Mouse (Mus musculus): Measurements from ENCODE around the gene Pgbd5.

Pgbd5 gene

DNA sequence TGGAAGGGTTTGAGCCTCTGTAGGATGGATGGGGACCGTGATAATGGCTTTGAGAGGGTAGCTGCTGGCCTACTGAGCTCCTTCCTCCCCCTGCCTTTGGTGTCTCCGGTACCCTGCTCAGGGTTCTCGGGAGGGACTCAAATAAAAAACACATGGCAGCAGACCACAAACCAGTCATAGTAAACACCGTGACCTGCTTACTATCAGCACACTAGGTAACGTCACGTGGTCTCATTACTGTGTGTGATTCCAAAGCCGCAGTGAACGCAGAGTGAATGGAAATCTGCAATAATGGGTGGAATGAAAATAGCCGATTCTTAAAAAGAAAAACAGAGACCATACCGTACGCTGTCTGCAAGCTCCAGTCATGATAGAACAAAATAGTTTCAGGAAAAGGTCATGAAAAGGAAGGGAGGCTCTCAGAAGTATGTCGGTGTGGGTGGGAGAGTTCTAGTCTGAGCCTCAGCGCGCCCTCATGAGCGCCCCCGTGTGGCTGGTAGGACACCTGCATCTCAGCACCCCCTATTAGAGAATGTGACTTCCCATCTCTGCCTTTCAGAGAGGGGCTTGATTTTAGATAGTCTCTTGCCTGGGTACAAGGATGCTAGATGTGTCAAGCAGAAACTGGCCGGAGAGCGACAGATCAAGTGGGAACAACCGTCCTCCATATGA lies 92.5 kb downstream of the Pgbd5 start:
- DNase-seq (ENCODE audit: low read depth, low spot score) = peak; percentile 65

DNA sequence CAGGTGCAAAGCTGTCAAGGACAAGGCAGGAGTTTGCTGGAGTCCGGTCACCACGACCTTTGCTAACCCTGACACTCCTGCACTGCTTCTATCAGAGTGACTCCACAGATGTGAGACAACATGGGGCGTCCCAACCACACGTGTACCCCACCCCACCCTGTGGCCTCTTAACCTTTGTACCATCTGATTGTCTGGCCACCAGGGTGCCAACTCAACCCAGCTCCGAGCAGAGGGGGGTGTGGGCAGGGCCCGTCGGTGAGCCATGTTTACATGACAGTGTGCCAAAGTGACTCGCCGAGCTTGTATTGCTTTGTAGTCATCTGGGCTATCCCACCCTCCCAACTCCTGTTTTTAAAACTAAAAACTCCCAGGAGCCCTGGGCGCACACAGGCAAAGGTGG lies 94.4 kb downstream of the Pgbd5 start:
- no peak for DNase-seq (ENCODE audit: low read depth, low spot score)

GRCm38 (mm10) chr8:124343991-124344390 lies 95.5 kb downstream of the Pgbd5 start:
- no peak for DNase-seq (ENCODE audit: low read depth, low spot score)

GRCm38 (mm10) chr8:124343151-124343550 lies 96.3 kb downstream of the Pgbd5 start:
- DNase-seq (ENCODE audit: low read depth, low spot score) = no peak

DNA sequence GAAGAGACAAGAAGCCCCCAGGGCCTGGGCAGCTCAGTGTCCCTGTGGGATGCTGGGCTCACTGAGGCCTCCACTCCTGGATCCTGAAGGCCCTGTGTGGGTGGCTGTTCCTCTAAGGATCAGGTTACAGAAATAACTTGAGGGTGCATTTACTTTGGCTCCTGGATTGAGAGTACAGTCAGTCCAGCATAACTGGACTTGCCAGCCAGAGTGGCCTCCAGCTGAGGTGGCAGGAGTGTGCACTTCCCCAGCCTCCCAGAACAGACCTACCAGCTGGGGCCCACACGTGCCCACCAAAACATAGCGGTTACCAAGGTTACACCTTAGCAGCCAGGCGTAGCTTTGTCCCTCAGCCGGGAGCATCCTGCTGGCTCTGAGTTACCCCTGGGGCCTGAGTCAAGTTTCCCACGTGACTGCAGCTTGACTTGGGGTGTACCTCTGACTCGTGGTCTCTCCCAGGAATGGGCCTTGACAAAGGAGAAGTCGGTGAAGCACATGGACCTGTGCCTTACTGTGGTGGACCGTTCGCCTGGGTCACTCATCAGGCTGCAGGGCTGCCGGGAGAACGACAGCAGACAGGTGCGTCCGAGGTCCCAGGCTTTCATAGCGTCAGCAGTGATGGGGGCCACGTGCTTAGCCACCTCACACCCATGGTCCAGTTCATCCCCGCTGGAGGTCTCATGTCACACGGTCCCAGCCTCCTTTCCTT lies 98.9 kb downstream of the Pgbd5 start:
- DNase-seq (ENCODE audit: low read depth, low spot score) = peak; percentile 51

DNA sequence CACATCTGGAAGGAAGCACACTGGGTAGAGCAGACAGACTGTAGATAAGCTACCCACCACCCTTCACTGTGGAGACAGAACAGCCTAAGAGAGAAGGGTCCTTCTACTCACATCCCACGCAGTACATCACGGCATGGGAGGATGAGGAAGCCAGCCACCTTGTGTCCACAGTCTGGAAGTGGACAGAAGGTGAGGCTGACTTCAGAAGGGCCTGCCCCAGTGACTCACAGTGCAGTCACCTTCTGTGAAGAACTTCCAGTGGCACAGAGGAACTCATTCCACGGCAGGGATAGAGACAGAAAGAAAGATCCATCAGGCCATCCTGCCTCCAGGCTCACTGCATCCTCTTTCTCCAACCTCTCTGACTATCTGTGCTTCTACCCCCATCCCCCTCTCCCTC lies 99.7 kb downstream of the Pgbd5 start:
- DNase-seq (ENCODE audit: low read depth, low spot score) = no peak

GRCm38 (mm10) chr8:124336302-124336701 lies 103.2 kb downstream of the Pgbd5 start:
- no peak for DNase-seq (ENCODE audit: low read depth, low spot score)

- DNase-seq (ENCODE audit: low read depth, low spot score) = no peak
Measured at GRCm38 (mm10) chr8:124331706-124332105, 107.8 kb downstream of the Pgbd5 start.

GRCm38 (mm10) chr8:124331094-124331493 lies 108.4 kb downstream of the Pgbd5 start:
- DNase-seq (ENCODE audit: low read depth, low spot score) = no peak

GRCm38 (mm10) chr8:124330433-124330832 lies 109.0 kb downstream of the Pgbd5 start:
- DNase-seq (ENCODE audit: low read depth, low spot score) = no peak

DNA sequence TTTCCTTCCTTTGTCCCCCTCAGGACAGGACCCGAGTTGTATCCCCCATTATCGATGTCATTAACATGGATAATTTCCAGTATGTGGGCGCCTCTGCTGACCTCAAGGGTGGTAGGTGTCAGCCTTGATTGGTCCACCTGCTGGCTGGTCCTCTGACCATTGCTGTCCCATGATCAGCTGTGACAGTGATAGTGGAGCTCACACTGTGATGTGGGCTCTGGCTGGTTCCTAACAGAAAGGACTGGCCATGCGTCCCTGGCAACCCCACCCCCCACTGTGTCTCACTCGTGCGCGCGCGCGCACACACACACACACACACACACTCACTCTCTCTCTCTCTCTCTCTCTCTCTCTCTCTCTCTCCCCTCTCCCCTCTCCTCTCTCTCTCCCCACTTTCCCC lies 109.8 kb downstream of the Pgbd5 start:
- DNase-seq (ENCODE audit: low read depth, low spot score) = no peak

- DNase-seq (ENCODE audit: low read depth, low spot score) = no peak
Measured at GRCm38 (mm10) chr8:124328259-124328658, 111.2 kb downstream of the Pgbd5 start.

GRCm38 (mm10) chr8:124323356-124323755 lies 116.1 kb downstream of the Pgbd5 start:
- no peak for DNase-seq (ENCODE audit: low read depth, low spot score)

- DNase-seq (ENCODE audit: low read depth, low spot score) = no peak
Measured at GRCm38 (mm10) chr8:124321227-124321840, 118.1 kb downstream of the Pgbd5 start.

DNA sequence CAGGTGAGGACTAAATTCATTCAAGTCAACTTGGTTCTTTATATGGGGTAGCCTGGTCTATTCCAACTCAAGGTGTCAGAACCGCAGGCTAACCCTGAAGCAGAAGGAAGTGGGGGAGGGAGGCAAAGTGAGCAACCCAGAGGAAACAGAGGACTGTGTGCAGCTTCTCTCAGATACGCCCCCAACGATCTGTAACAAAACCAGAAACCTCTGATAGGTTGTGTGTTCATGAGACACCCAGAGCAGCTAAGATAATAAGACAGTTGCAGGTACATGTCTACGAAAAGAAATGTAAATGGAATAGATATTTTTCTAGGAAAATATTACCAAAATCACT lies 120.2 kb downstream of the Pgbd5 start:
- no peak for DNase-seq (ENCODE audit: low read depth, low spot score)
